In genomic region chr1:164276552-164276951, GRCm38 (mm10) we compare ENCODE assay signal across 20 mouse cellular contexts. TPM values are rescaled to one million over a fixed set of nuclear protein-coding genes. Genes with fewer than 3 reads are reported as not detected.
DNase-seq lines count a peak whose midpoint lies in the region; ATAC-seq and TF ChIP-seq lines count a peak whose summit lies in the region.
"Had no signal": no experiment of that assay in that cellular context is flagged by ENCODE, and none has a peak within 500 bp of the region (broad histone marks: within the 10 kb centered on the region; RNA-seq: fewer than 3 reads in every experiment).

No protein-coding gene starts in this region.

- no peaks in the 10 kb centered on the region for H3K9me3 ChIP-seq in neural tube, embryonic 15.5 days (replicated peaks)
- H3K9me3 ChIP-seq in CH12.LX (replicated peaks; ENCODE audit: low read length) = no peaks in the 10 kb centered on the region
- no peaks in the 10 kb centered on the region for H3K9me3 ChIP-seq in forebrain, embryonic 11.5 days (ENCODE audit: control insufficient read depth, low read length)
- no peaks in the 10 kb centered on the region for H3K9me3 ChIP-seq in intestine, embryonic 16.5 days (ENCODE audit: control insufficient read depth, low read length)
- H3K9me3 ChIP-seq: embryonic facial prominence, embryonic 10.5 days; heart, embryonic 10.5 days; hindbrain, embryonic 12.5 days had no signal

- in situ Hi-C loops in CH12.LX (cut with MboI; ENCODE audit: low pct_ligation_motif_present, low pct_unique_long_range_greater_than_20kb, low sequenced_read_pairs) = no loop called here

- no peak for ATAC-seq in neural tube, embryonic 15.5 days (ENCODE audit: low FRiP score)
- no peak for ATAC-seq in forebrain, embryonic 11.5 days (replicated peaks; ENCODE audit: low FRiP score)
- ATAC-seq in intestine, embryonic 16.5 days = no peak

- H3K4me3 ChIP-seq in neural tube, embryonic 15.5 days (replicated peaks) = no peak overlapping the region
- peak overlapping the region in 1 of 3 experiments; percentile 72 for H3K4me3 ChIP-seq in CH12.LX (replicated peaks in 1 of 3; ENCODE audit: low read depth in 2 of 3, low read length in 2 of 3, poor library complexity in 1 of 3)
- no peak overlapping the region for H3K4me3 ChIP-seq in forebrain, embryonic 11.5 days (ENCODE audit: low read depth, low read length)
- no peak overlapping the region for H3K4me3 ChIP-seq in intestine, embryonic 16.5 days (ENCODE audit: low read length)

- peaks cover 3% of the 10 kb centered on the region for H3K4me1 ChIP-seq in neural tube, embryonic 15.5 days
- H3K4me1 ChIP-seq in CH12.LX (ENCODE audit: control insufficient read depth in 1 of 2, insufficient read depth in 2 of 2) = no peaks in the 10 kb centered on the region; a peak in 1 of 4 replicates
- no peaks in the 10 kb centered on the region for H3K4me1 ChIP-seq in forebrain, embryonic 11.5 days (replicated peaks; ENCODE audit: control insufficient read depth, insufficient read depth, low read length)
- no peaks in the 10 kb centered on the region for H3K4me1 ChIP-seq in intestine, embryonic 16.5 days (ENCODE audit: control insufficient read depth, insufficient read depth, low read length)
- H3K4me1 ChIP-seq: heart, embryonic 10.5 days had no signal

- dilution Hi-C loops in CH12.LX (cut with MboI; ENCODE audit: extremely low pct_ligation_motif_present, extremely low pct_unique_long_range_greater_than_20kb, low sequenced_read_pairs) = no loop called here

- TF ChIP-seq EP300 in CH12.LX (IDR thresholded peaks at IDR 0.05; ENCODE audit: low read length) = no peak

- H3K79me2 ChIP-seq in CH12.LX (replicated peaks; ENCODE audit: control insufficient read depth, extremely low read depth, insufficient read depth, poor library complexity, severe bottlenecking) = 0 out of 2 replicates have a peak, but pooled peaks cover 2% of the 10 kb centered on the region

- no peak for TF ChIP-seq CTCF in CH12.LX (conservative IDR thresholded peaks at IDR 0.05 in 1 of 2, IDR thresholded peaks at IDR 0.05 in 1 of 2; ENCODE audit: low read depth in 2 of 2, low read length in 2 of 2)

- H3K27me3 ChIP-seq in neural tube, embryonic 15.5 days (replicated peaks) = no peaks in the 10 kb centered on the region
- H3K27me3 ChIP-seq in CH12.LX (replicated peaks) = no peaks in the 10 kb centered on the region
- H3K27me3 ChIP-seq in forebrain, embryonic 11.5 days (ENCODE audit: control insufficient read depth, insufficient read depth, low read length) = no peaks in the 10 kb centered on the region
- H3K27me3 ChIP-seq in intestine, embryonic 16.5 days (replicated peaks; ENCODE audit: control insufficient read depth, insufficient read depth, low read length) = no peaks in the 10 kb centered on the region

- 0 out of 2 replicates have a peak, but pooled peaks cover 4% of the 10 kb centered on the region for H3K36me3 ChIP-seq in neural tube, embryonic 15.5 days
- peaks cover 4 to 12% of the 10 kb centered on the region in 2 experiments for H3K36me3 ChIP-seq in CH12.LX (replicated peaks in 1 of 2; ENCODE audit: control insufficient read depth in 1 of 2, insufficient read depth in 1 of 2, low read length in 1 of 2)
- no peaks in the 10 kb centered on the region for H3K36me3 ChIP-seq in forebrain, embryonic 11.5 days (ENCODE audit: control insufficient read depth, insufficient read depth, low read length)
- H3K36me3 ChIP-seq in intestine, embryonic 16.5 days (ENCODE audit: control insufficient read depth, insufficient read depth, low read length) = no peaks in the 10 kb centered on the region
- H3K36me3 ChIP-seq: embryonic facial prominence, embryonic 10.5 days had no signal

- WGBS in neural tube, embryonic 15.5 days = 89% methylated on average over 3 of the region's 3 CpGs
- 89% methylated on average over 3 of the region's 3 CpGs for WGBS in forebrain, embryonic 11.5 days
- WGBS in intestine, embryonic 16.5 days = 85% methylated on average over 3 of the region's 3 CpGs

- TF ChIP-seq RAD21 in CH12.LX (IDR thresholded peaks at IDR 0.05; ENCODE audit: low read depth, low read length) = no peak

- H3K9ac ChIP-seq in neural tube, embryonic 15.5 days (replicated peaks) = no peak overlapping the region
- no peak overlapping the region for H3K9ac ChIP-seq in CH12.LX (ENCODE audit: insufficient read depth, low read depth)
- H3K9ac ChIP-seq in forebrain, embryonic 11.5 days (ENCODE audit: low read length) = no peak overlapping the region
- H3K9ac ChIP-seq in intestine, embryonic 16.5 days (ENCODE audit: low read depth, low read length) = no peak overlapping the region

- H3K4me2 ChIP-seq in neural tube, embryonic 15.5 days = 0 out of 2 replicates have a peak overlapping the region, but pooled peaks have one; percentile 67
- H3K4me2 ChIP-seq in CH12.LX (ENCODE audit: insufficient read depth, low read depth, poor library complexity, severe bottlenecking) = no peak overlapping the region
- no peak overlapping the region for H3K4me2 ChIP-seq in forebrain, embryonic 11.5 days (ENCODE audit: low read depth, low read length, severe bottlenecking)
- no peak overlapping the region for H3K4me2 ChIP-seq in intestine, embryonic 16.5 days (ENCODE audit: low read depth, low read length)

- DNase-seq in neural tube, embryonic 10.5 days (ENCODE audit: extremely low spot score, low spot score) = no peak
- DNase-seq in CH12.LX (ENCODE audit: extremely low read depth) (peak; percentile 47), NIH3T3 (ENCODE audit: low read depth) (peak; percentile 70)
- no peak for DNase-seq in forebrain, embryonic 11.5 days (ENCODE audit: low spot score)
- no peak for DNase-seq in yolk sac, embryonic 10.5 days (ENCODE audit: low spot score)
- DNase-seq in embryo, embryonic 10.5 days (ENCODE audit: low spot score) = no peak
- DNase-seq: adrenal gland, adult 2 months; cerebellum, adult 11 months; cerebellum, adult 9-10 months; cerebellum, postnatal 25 days; gastrocnemius, postnatal 36 days; heart, adult 18-20 months; heart, postnatal 10 days; heart, postnatal 4 days; kidney, adult 18-20 months had no signal

- no peak overlapping the region for H3K27ac ChIP-seq in neural tube, embryonic 15.5 days (replicated peaks)
- no peak overlapping the region for H3K27ac ChIP-seq in CH12.LX (ENCODE audit: insufficient read depth, low read depth)
- no peak overlapping the region for H3K27ac ChIP-seq in forebrain, embryonic 11.5 days (ENCODE audit: low read depth, low read length)
- H3K27ac ChIP-seq in intestine, embryonic 16.5 days (ENCODE audit: low read length) = no peak overlapping the region
- H3K27ac ChIP-seq: embryonic facial prominence, embryonic 10.5 days had no signal

- TF ChIP-seq POLR2A in CH12.LX (IDR thresholded peaks at IDR 0.05; ENCODE audit: low read depth, low read length) = no peak

TF ChIP-seq in CH12.LX, 34 proteins besides CTCF, POLR2A, EP300 and RAD21:
- TF ChIP-seq USF1 (IDR thresholded peaks at IDR 0.05; ENCODE audit: low read depth, low read length) = no peak
- no peak for TF ChIP-seq MEF2A (IDR thresholded peaks at IDR 0.05; ENCODE audit: borderline replicate concordance, low read depth, low read length)
- TF ChIP-seq MYC (IDR thresholded peaks at IDR 0.05; ENCODE audit: low read depth, low read length) = no peak

RNA-seq across cellular contexts. Expression of gene Ccdc181, which starts 1.2 kb away (rescaled TPM):
- 20.0 and 26.3 TPM in 2 replicates for polyA plus RNA-seq in neural tube, embryonic 15.5 days (2015; fragmentation: Nextera tagmentation; extraction: Ambion mirVana)
- total RNA-seq in CH12.LX (2012; rRNA removed) (9.4 and 10.6 TPM in 2 replicates), CH12.LX (2014; rRNA removed) (8.8 and 12.2 TPM in 2 replicates)
- polyA plus RNA-seq in CH12.LX (2012; ENCODE audit: insufficient read length, low read depth) = 12.1 and 14.6 TPM in 2 replicates
- polyA plus RNA-seq in forebrain, embryonic 11.5 days (2014; fragmentation: Nextera tagmentation; extraction: Ambion mirVana) = 18.4 and 18.5 TPM in 2 replicates
- 8.1 and 8.6 TPM in 2 replicates for polyA plus RNA-seq in intestine, embryonic 16.5 days (2015; fragmentation: Nextera tagmentation; extraction: Ambion mirVana)

RNA-seq across cellular contexts. Expression of gene Nme7, which starts 27.4 kb away (rescaled TPM):
- polyA plus RNA-seq in neural tube, embryonic 15.5 days (2015; fragmentation: Nextera tagmentation; extraction: Ambion mirVana) = 33.1 and 33.6 TPM in 2 replicates
- total RNA-seq in CH12.LX (2012; rRNA removed) = 23.5 and 28.4 TPM in 2 replicates
- 33.2 and 35.9 TPM in 2 replicates for total RNA-seq in CH12.LX (2014; rRNA removed)
- polyA plus RNA-seq in CH12.LX (2012; ENCODE audit: insufficient read length, low read depth) = 25.3 and 29.0 TPM in 2 replicates
- 34.7 and 40.5 TPM in 2 replicates for polyA plus RNA-seq in forebrain, embryonic 11.5 days (2014; fragmentation: Nextera tagmentation; extraction: Ambion mirVana)
- 30.8 and 31.8 TPM in 2 replicates for polyA plus RNA-seq in intestine, embryonic 16.5 days (2015; fragmentation: Nextera tagmentation; extraction: Ambion mirVana)

RNA-seq across cellular contexts. Expression of gene Slc19a2, which starts 27.7 kb away (rescaled TPM):
- 8.1 and 8.4 TPM in 2 replicates for polyA plus RNA-seq in neural tube, embryonic 15.5 days (2015; fragmentation: Nextera tagmentation; extraction: Ambion mirVana)
- total RNA-seq in CH12.LX (2012; rRNA removed) (15.1 and 16.8 TPM in 2 replicates), CH12.LX (2014; rRNA removed) (26.1 and 28.4 TPM in 2 replicates)
- polyA plus RNA-seq in CH12.LX (2012; ENCODE audit: insufficient read length, low read depth) = 10.9 and 11.6 TPM in 2 replicates
- 13.2 and 14.4 TPM in 2 replicates for polyA plus RNA-seq in forebrain, embryonic 11.5 days (2014; fragmentation: Nextera tagmentation; extraction: Ambion mirVana)
- 10.9 and 11.3 TPM in 2 replicates for polyA plus RNA-seq in intestine, embryonic 16.5 days (2015; fragmentation: Nextera tagmentation; extraction: Ambion mirVana)

RNA-seq across cellular contexts. Expression of gene Blzf1, which starts 30.7 kb away (rescaled TPM):
- 31.5 and 32.1 TPM in 2 replicates for polyA plus RNA-seq in neural tube, embryonic 15.5 days (2015; fragmentation: Nextera tagmentation; extraction: Ambion mirVana)
- total RNA-seq in CH12.LX (2012; rRNA removed) (13.7 and 17.5 TPM in 2 replicates), CH12.LX (2014; rRNA removed) (21.9 and 22.2 TPM in 2 replicates)
- 18.8 and 24.7 TPM in 2 replicates for polyA plus RNA-seq in CH12.LX (2012; ENCODE audit: insufficient read length, low read depth)
- 24.4 and 26.9 TPM in 2 replicates for polyA plus RNA-seq in forebrain, embryonic 11.5 days (2014; fragmentation: Nextera tagmentation; extraction: Ambion mirVana)
- 24.9 and 26.8 TPM in 2 replicates for polyA plus RNA-seq in intestine, embryonic 16.5 days (2015; fragmentation: Nextera tagmentation; extraction: Ambion mirVana)

Comparison
In these comparisons a context has a peak if more than half of its experiments do, and no peak if none do; other contexts are left out.
1. DNase-seq: peak in CH12.LX (single experiment) and NIH3T3 (single experiment); none in neural tube, embryonic 10.5 days (single experiment), forebrain, embryonic 11.5 days (single experiment), yolk sac, embryonic 10.5 days (single experiment) and embryo, embryonic 10.5 days (single experiment).